14 mouse cellular contexts compared by ENCODE assay signal in the genomic region with DNA sequence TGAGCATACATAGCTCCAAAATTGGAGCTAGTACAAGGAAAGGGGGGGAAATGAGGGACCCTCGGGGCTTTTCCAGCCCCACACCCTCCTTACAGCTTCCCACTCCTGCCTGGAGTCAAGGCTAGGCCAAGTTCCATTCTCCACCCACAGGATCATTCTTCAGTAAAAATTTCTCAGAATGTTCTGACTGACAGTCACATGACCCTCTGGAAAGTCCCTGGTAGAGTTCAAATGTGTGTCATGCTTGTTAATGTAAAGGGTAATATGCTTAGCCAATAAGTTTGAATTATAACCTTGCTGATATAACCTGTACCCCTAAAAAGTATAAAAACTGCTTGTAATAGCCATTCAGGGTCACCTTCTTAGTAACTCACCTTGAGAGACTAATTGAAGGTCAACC.
"Had no signal": no experiment of that assay in that cellular context is flagged by ENCODE, and none has a peak within 500 bp of the region (broad histone marks: within the 10 kb centered on the region; RNA-seq: fewer than 3 reads in every experiment).

No protein-coding gene starts in this region.

- H3K4me1 ChIP-seq: limb, embryonic 13.5 days; liver, embryonic 15.5 days; midbrain, embryonic 15.5 days had no signal

- H3K4me2 ChIP-seq: limb, embryonic 13.5 days; liver, embryonic 15.5 days; lung, embryonic 14.5 days; midbrain, embryonic 11.5 days; midbrain, embryonic 15.5 days had no signal

- H3K9ac ChIP-seq: limb, embryonic 13.5 days; liver, embryonic 15.5 days; lung, embryonic 14.5 days; midbrain, embryonic 15.5 days had no signal

- DNase-seq: kidney, postnatal 10 days; kidney, postnatal 4 days; left cerebral cortex, postnatal 4 days; lung, embryonic 14.5 days; lung, postnatal 10 days; lung, postnatal 4 days; retina, postnatal 1 day; thymus, postnatal 36 days had no signal

- H3K27ac ChIP-seq: layer of hippocampus, adult 2 months; limb, embryonic 13.5 days; liver, embryonic 15.5 days; midbrain, embryonic 15.5 days had no signal

- H3K9me3 ChIP-seq: limb, embryonic 13.5 days; liver, embryonic 15.5 days; megakaryocyte, embryonic 14.5 days; midbrain, embryonic 15.5 days had no signal

- H3K4me3 ChIP-seq: layer of hippocampus, adult 2 months; limb, embryonic 13.5 days; liver, embryonic 15.5 days; megakaryocyte, embryonic 14.5 days; midbrain, embryonic 15.5 days had no signal

- H3K36me3 ChIP-seq: liver, embryonic 15.5 days; midbrain, embryonic 15.5 days had no signal

- ATAC-seq: midbrain, embryonic 15.5 days had no signal

- H3K27me3 ChIP-seq: limb, embryonic 13.5 days; liver, embryonic 15.5 days; megakaryocyte, embryonic 14.5 days; midbrain, embryonic 15.5 days had no signal
